Comparison of ENCODE assay signal across 9 mouse cellular contexts in the genomic region with DNA sequence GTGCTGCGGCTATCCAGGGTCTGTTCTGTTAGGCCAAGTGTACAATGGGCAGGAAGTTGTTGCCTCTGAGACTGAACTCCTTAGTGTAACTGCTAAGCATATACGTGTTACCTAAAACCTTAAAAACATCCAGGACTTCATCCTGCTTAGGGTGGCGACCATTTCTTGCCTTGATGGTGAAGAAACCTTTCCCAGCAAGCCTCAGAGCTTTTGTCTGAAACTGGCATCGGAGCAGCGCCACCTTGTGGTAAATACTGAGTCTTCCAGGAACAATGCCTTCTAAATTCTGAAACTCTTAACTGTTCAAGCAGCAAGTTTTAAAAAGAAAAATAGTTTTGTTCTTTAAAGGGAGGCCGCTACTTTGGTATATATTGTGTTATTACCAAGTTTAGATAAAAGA.
DNase-seq lines count a peak whose midpoint lies in the region; ATAC-seq and TF ChIP-seq lines count a peak whose summit lies in the region.
"Had no signal": no experiment of that assay in that cellular context is flagged by ENCODE, and none has a peak within 500 bp of the region (broad histone marks: within the 10 kb centered on the region; RNA-seq: fewer than 3 reads in every experiment).

No protein-coding gene starts in this region.

- no peaks in the 10 kb centered on the region for H3K36me3 ChIP-seq in heart, postnatal 0 days (replicated peaks; ENCODE audit: control insufficient read depth, insufficient read depth, low read length)

- no peak overlapping the region for H3K27ac ChIP-seq in heart, postnatal 0 days (ENCODE audit: low read depth)

- H3K27me3 ChIP-seq in heart, postnatal 0 days (ENCODE audit: control insufficient read depth, insufficient read depth, low read length) = no peaks in the 10 kb centered on the region

- WGBS in heart, postnatal 0 days = 38% methylated on average over 6 of the region's 6 CpGs

- H3K9ac ChIP-seq in heart, postnatal 0 days (replicated peaks; ENCODE audit: low read depth, low read length) = no peak overlapping the region

- 0 out of 2 replicates have a peak, but pooled peaks cover 5% of the 10 kb centered on the region for H3K4me1 ChIP-seq in heart, postnatal 0 days (ENCODE audit: control insufficient read depth, insufficient read depth)

- DNase-seq in ovary, postnatal 14 days (ENCODE audit: low spot score) = peak; percentile 62
- DNase-seq in ovary, postnatal 10 days (ENCODE audit: low spot score) = no peak
- DNase-seq in R1 (ENCODE audit: low read depth, low spot score) = peak; percentile 76
- DNase-seq in cerebellum, postnatal 4 days (ENCODE audit: low spot score in 2 of 2) = peak; percentile 53 to 59
- peak; percentile 72 for DNase-seq in heart, postnatal 0 days (ENCODE audit: low spot score)
- peak; percentile 58 to 73 for DNase-seq in left cerebral cortex, postnatal 25 days (ENCODE audit: low spot score in 2 of 2)
- DNase-seq in naive thymus-derived CD4-positive, alpha-beta T cell, adult 2 months (ENCODE audit: low read depth) = peak; percentile 79
- DNase-seq in yolk sac, embryonic 10.5 days (ENCODE audit: low spot score) = peak; percentile 48

- H3K4me2 ChIP-seq in heart, postnatal 0 days (ENCODE audit: low read depth, low read length) = no peak overlapping the region

- no peak for ATAC-seq in heart, postnatal 0 days (ENCODE audit: insufficient read depth, low read depth)

- no peaks in the 10 kb centered on the region for H3K9me3 ChIP-seq in heart, postnatal 0 days (replicated peaks; ENCODE audit: control insufficient read depth, low read length)

- TF ChIP-seq EP300 in heart, postnatal 0 days (IDR thresholded peaks at IDR 0.05; ENCODE audit: low read depth) = no peak

- peak; percentile 87 for TF ChIP-seq CTCF in heart, postnatal 0 days (IDR thresholded peaks at IDR 0.05; ENCODE audit: low read depth)

- intact Hi-C loops in left cerebral cortex, postnatal 25 days (cut with DNase I) = loop anchor here (1.0 to 5.0 kb wide), 2 partner anchors 204 to 223 kb away; no protein-coding TSS in a partner anchor

- no peak overlapping the region for H3K4me3 ChIP-seq in heart, postnatal 0 days (ENCODE audit: low read depth, low read length)
- H3K4me3 ChIP-seq: myocyte had no signal
